Mouse (Mus musculus) C2C12 (cell line): Measurements from ENCODE around the gene Acsf3. TPM values are rescaled to one million over a fixed set of nuclear protein-coding genes. Genes with fewer than 3 reads are reported as not detected.

ENCODE experiments used
- H3K27me3 ChIP-seq: one replicate; pipeline ENCODE4 v1.6.1; 2011; ENCODE audit not compliant: control insufficient read depth, insufficient read depth, insufficient read length
- H3K36me3 ChIP-seq: one replicate; pipeline ENCODE4 v1.6.1; 2011; ENCODE audit not compliant: control insufficient read depth, insufficient read depth
- H3K4me3 ChIP-seq: one replicate; pipeline ENCODE4 v1.5.1; 2011; ENCODE audit warnings: mild to moderate bottlenecking, control low read depth; ENCODE audit not compliant: poor library complexity, insufficient read depth, severe bottlenecking
- H3K79me2 ChIP-seq: one replicate; pipeline ENCODE4 v1.6.1; 2011; ENCODE audit not compliant: control insufficient read depth, insufficient read depth
- H3K79me3 ChIP-seq: one replicate; pipeline ENCODE4 v1.6.1; 2011; ENCODE audit warnings: low read depth, control low read depth
- H3ac ChIP-seq: one replicate; pipeline ENCODE3; 2011; ENCODE audit warnings: low read depth; ENCODE audit not compliant: control insufficient read depth, insufficient read length
- CEBPB ChIP-seq: IDR thresholded peaks from one replicate; pipeline ENCODE4 v1.6.1; 2011; ENCODE audit warnings: low read depth, mild to moderate bottlenecking, control low read depth, moderate library complexity
- CTCF ChIP-seq: IDR thresholded peaks from one replicate; pipeline ENCODE4 v1.5.1; 2011; ENCODE audit not compliant: control insufficient read depth, insufficient read depth, insufficient read length
- FOSL1 ChIP-seq: IDR thresholded peaks from one replicate; pipeline ENCODE4 v1.8.0; 2011; ENCODE audit warnings: mild to moderate bottlenecking, low read length; ENCODE audit not compliant: poor library complexity, insufficient read depth, severe bottlenecking
- MAX ChIP-seq: IDR thresholded peaks from one replicate; pipeline ENCODE4 v1.6.1; 2011; ENCODE audit warnings: mild to moderate bottlenecking, control low read depth
- MYOD1 ChIP-seq: IDR thresholded peaks from one replicate; pipeline ENCODE4 v1.6.1; 2011; ENCODE audit warnings: low read depth; ENCODE audit not compliant: control insufficient read depth, insufficient read length
- MYOG ChIP-seq: IDR thresholded peaks from one replicate; pipeline ENCODE4 v1.6.1; 2011; ENCODE audit not compliant: control insufficient read depth, insufficient read length; ENCODE audit errors: extremely low read depth
- USF1 ChIP-seq: IDR thresholded peaks from one replicate; pipeline ENCODE4 v1.6.1; 2011; ENCODE audit warnings: low read depth, mild to moderate bottlenecking, control low read depth, moderate library complexity
- polyA plus RNA-seq: library from polyadenylated mRNA; unstranded; fragments of >200 nt; fragmentation: generic; extraction: Trizol; gene quantifications from one replicate; pipeline ENCODE4 v1.2.1, GENCODE M21; 2012; ENCODE audit warnings: missing spikeins

Acsf3 gene
- polyA plus RNA-seq, 1 experiment, result 6.1 TPM

- H3K36me3 ChIP-seq, result no peaks in the 10 kb centered on the region
- no peaks in the 10 kb centered on the region for H3K79me2 ChIP-seq
- peaks cover 21% of the 10 kb centered on the region for H3K27me3 ChIP-seq
- TF ChIP-seq MYOD1 (no peak), MYOG (no peak), USF1 (no peak), MAX (no peak), CTCF (no peak), FOSL1 (no peak), CEBPB (no peak)
- H3ac ChIP-seq, result no peak overlapping the region
- no peaks in the 10 kb centered on the region for H3K79me3 ChIP-seq
- no peak overlapping the region for H3K4me3 ChIP-seq
Observed at GRCm38 (mm10) chr8:122807907-122808306, 32.6 kb downstream of the Acsf3 start.

- no peak overlapping the region for H3K4me3 ChIP-seq
- H3K79me3 ChIP-seq, result no peaks in the 10 kb centered on the region
- no peaks in the 10 kb centered on the region for H3K79me2 ChIP-seq
- TF ChIP-seq MAX (no peak), FOSL1 (no peak), CEBPB (no peak), MYOD1 (no peak)
- H3K36me3 ChIP-seq, result no peaks in the 10 kb centered on the region
- peaks cover 22% of the 10 kb centered on the region for H3K27me3 ChIP-seq
- no peak overlapping the region for H3ac ChIP-seq
Observed at GRCm38 (mm10) chr8:122810376-122810775, 35.1 kb downstream of the Acsf3 start.

GRCm38 (mm10) chr8:122811870-122812494 is 36.7 kb downstream of the Acsf3 start:
- no peak overlapping the region for H3K4me3 ChIP-seq
- no peak overlapping the region for H3ac ChIP-seq
- no peaks in the 10 kb centered on the region for H3K36me3 ChIP-seq
- TF ChIP-seq MYOD1 (no peak), FOSL1 (no peak), USF1 (no peak), CTCF (no peak), CEBPB (no peak), MYOG (no peak), MAX (no peak)
- H3K79me2 ChIP-seq, result no peaks in the 10 kb centered on the region
- peaks cover 22% of the 10 kb centered on the region for H3K27me3 ChIP-seq
- no peaks in the 10 kb centered on the region for H3K79me3 ChIP-seq

- no peaks in the 10 kb centered on the region for H3K36me3 ChIP-seq
Observed at GRCm38 (mm10) chr8:122812610-122813250, 37.4 kb downstream of the Acsf3 start.

GRCm38 (mm10) chr8:122814608-122815007 is 39.3 kb downstream of the Acsf3 start:
- Histone ChIP-seq H3K27me3 (peaks cover 27% of the 10 kb centered on the region), H3K36me3 (no peaks in the 10 kb centered on the region), H3K79me2 (no peaks in the 10 kb centered on the region), H3K79me3 (no peaks in the 10 kb centered on the region), H3ac (no peak overlapping the region), H3K4me3 (no peak overlapping the region)
- TF ChIP-seq MYOD1 (no peak), FOSL1 (no peak), MAX (no peak), CTCF (no peak), USF1 (no peak), MYOG (no peak), CEBPB (no peak)

More at GRCm38 (mm10) chr8:122812610-122813250, 37.4 kb downstream of the Acsf3 start:
- H3K79me3 ChIP-seq, result no peaks in the 10 kb centered on the region
- peaks cover 27% of the 10 kb centered on the region for H3K27me3 ChIP-seq
- no peak overlapping the region for H3K4me3 ChIP-seq
- no peak overlapping the region for H3ac ChIP-seq
- H3K79me2 ChIP-seq, result no peaks in the 10 kb centered on the region
- TF ChIP-seq MYOG, result no peak
- TF ChIP-seq MYOD1, result no peak
- peak; percentile 73 for TF ChIP-seq CTCF

GRCm38 (mm10) chr8:122816965-122817364 is 41.7 kb downstream of the Acsf3 start:
- Histone ChIP-seq H3K4me3 (no peak overlapping the region), H3K79me2 (no peaks in the 10 kb centered on the region), H3ac (no peak overlapping the region), H3K27me3 (peaks cover 29% of the 10 kb centered on the region), H3K36me3 (no peaks in the 10 kb centered on the region), H3K79me3 (no peaks in the 10 kb centered on the region)
- no peak for TF ChIP-seq USF1
- no peak for TF ChIP-seq CEBPB
- TF ChIP-seq FOSL1, result no peak
- TF ChIP-seq MYOG, result no peak
- no peak for TF ChIP-seq CTCF
- no peak for TF ChIP-seq MAX
- no peak for TF ChIP-seq MYOD1
